19 mouse cellular contexts compared by ENCODE assay signal in the genomic region with DNA sequence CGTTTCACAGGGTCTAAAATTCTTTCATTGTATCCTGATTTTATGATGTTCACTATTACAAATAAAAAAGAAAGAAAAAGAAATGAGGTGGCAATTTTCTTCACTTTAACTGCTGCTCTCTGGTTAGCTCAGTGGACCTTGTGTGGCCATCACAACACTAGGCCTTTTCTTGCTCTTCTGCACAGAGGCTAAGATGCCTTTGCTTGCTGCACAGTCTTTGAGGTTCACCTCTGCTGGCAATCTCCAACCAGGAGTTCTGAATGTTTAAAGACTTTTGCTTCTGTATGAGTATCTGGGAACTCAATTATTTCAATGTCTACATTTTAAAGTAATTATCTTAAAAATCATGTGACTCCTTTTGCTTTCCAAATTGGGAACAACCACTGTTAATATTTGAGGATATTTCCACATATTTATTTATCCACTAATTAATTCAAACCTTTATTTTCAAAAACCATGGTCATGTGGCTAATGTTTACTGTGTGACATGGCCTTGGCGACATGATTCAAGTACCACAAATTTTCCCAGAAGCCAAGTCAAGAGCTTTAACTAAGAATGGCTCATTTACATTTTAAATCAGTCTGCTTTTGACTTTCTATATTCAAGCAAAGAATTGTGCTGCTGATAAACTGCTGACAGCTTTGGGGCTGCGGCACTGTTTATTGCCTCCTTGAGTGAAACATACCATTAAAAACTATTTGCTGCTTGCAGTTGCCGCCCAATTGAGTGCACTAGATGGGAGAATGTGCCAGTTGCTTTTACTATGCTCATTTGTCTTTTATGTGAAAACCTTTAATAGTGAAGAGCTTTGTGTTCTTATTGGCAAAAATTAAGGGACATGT.
DNase-seq lines count a peak whose midpoint lies in the region; ATAC-seq lines count a peak whose summit lies in the region.
"Had no signal": no experiment of that assay in that cellular context is flagged by ENCODE, and none has a peak within 500 bp of the region (broad histone marks: within the 10 kb centered on the region; RNA-seq: fewer than 3 reads in every experiment).

No protein-coding gene starts in this region.

- no peak overlapping the region for H3K9ac ChIP-seq in hindbrain, embryonic 14.5 days
- no peak overlapping the region for H3K9ac ChIP-seq in hindbrain, embryonic 13.5 days
- H3K9ac ChIP-seq in forebrain, embryonic 13.5 days = no peak overlapping the region
- H3K9ac ChIP-seq in neural tube, embryonic 13.5 days = no peak overlapping the region
- H3K9ac ChIP-seq: kidney, embryonic 15.5 days; liver, embryonic 12.5 days; lung, embryonic 14.5 days had no signal

- H3K4me3 ChIP-seq in hindbrain, embryonic 14.5 days (replicated peaks; ENCODE audit: low read length) = no peak overlapping the region
- H3K4me3 ChIP-seq in hindbrain, embryonic 13.5 days = no peak overlapping the region
- no peak overlapping the region for H3K4me3 ChIP-seq in forebrain, embryonic 13.5 days
- no peak overlapping the region for H3K4me3 ChIP-seq in neural tube, embryonic 13.5 days
- H3K4me3 ChIP-seq: heart, embryonic 10.5 days; kidney, embryonic 15.5 days; layer of hippocampus, adult 2 months; liver, embryonic 12.5 days had no signal

- ATAC-seq in hindbrain, embryonic 14.5 days (ENCODE audit: low FRiP score) = peak; percentile 66; the same call in 1 of the 2 replicates
- no peak for ATAC-seq in hindbrain, embryonic 13.5 days (ENCODE audit: low FRiP score)
- peak; percentile 89 for ATAC-seq in forebrain, embryonic 13.5 days
- peak; percentile 72 for ATAC-seq in neural tube, embryonic 13.5 days (ENCODE audit: low read depth)
- ATAC-seq: inflammation-experienced regulatory T-cells, adult 6 months; liver, embryonic 12.5 days had no signal

- H3K4me1 ChIP-seq in hindbrain, embryonic 14.5 days (replicated peaks; ENCODE audit: control insufficient read depth, insufficient read depth, low read length) = no peaks in the 10 kb centered on the region
- peaks cover 6% of the 10 kb centered on the region for H3K4me1 ChIP-seq in hindbrain, embryonic 13.5 days (replicated peaks)
- peaks cover 6% of the 10 kb centered on the region; the same call in 1 of the 2 replicates for H3K4me1 ChIP-seq in forebrain, embryonic 13.5 days
- H3K4me1 ChIP-seq in neural tube, embryonic 13.5 days (replicated peaks) = peaks cover 8% of the 10 kb centered on the region
- H3K4me1 ChIP-seq: heart, embryonic 10.5 days; kidney, embryonic 15.5 days; liver, embryonic 12.5 days had no signal

- no peak overlapping the region for H3K4me2 ChIP-seq in hindbrain, embryonic 14.5 days (replicated peaks)
- no peak overlapping the region for H3K4me2 ChIP-seq in hindbrain, embryonic 13.5 days
- H3K4me2 ChIP-seq in forebrain, embryonic 13.5 days = no peak overlapping the region
- H3K4me2 ChIP-seq in neural tube, embryonic 13.5 days = peak overlapping the region; percentile 20
- H3K4me2 ChIP-seq: kidney, embryonic 15.5 days; liver, embryonic 12.5 days; lung, embryonic 14.5 days had no signal

- H3K36me3 ChIP-seq in hindbrain, embryonic 14.5 days (replicated peaks; ENCODE audit: control insufficient read depth, insufficient read depth) = no peaks in the 10 kb centered on the region
- H3K36me3 ChIP-seq in hindbrain, embryonic 13.5 days = no peaks in the 10 kb centered on the region
- H3K36me3 ChIP-seq in forebrain, embryonic 13.5 days (ENCODE audit: poor library complexity, severe bottlenecking) = no peaks in the 10 kb centered on the region
- no peaks in the 10 kb centered on the region for H3K36me3 ChIP-seq in neural tube, embryonic 13.5 days
- H3K36me3 ChIP-seq: heart, embryonic 10.5 days; kidney, embryonic 15.5 days; liver, embryonic 12.5 days had no signal

- H3K9me3 ChIP-seq in hindbrain, embryonic 14.5 days (ENCODE audit: control insufficient read depth, low read length) = no peaks in the 10 kb centered on the region
- H3K9me3 ChIP-seq in hindbrain, embryonic 13.5 days = no peaks in the 10 kb centered on the region
- no peaks in the 10 kb centered on the region for H3K9me3 ChIP-seq in forebrain, embryonic 13.5 days (replicated peaks)
- H3K9me3 ChIP-seq in neural tube, embryonic 13.5 days = no peaks in the 10 kb centered on the region
- H3K9me3 ChIP-seq: heart, embryonic 10.5 days; kidney, embryonic 15.5 days; liver, embryonic 12.5 days had no signal

- no peak for DNase-seq in hindbrain, embryonic 14.5 days (ENCODE audit: low spot score)
- peak; percentile 5 for DNase-seq in forelimb bud, embryonic 11.5 days (ENCODE audit: low read depth, low spot score)
- DNase-seq in Muller cell, postnatal 12 days (ENCODE audit: inconsistent ontology term) = no peak
- DNase-seq in adrenal gland, adult 2 months = no peak
- DNase-seq: cerebellum, adult 9-11 months; gastrocnemius, postnatal 25 days; heart, postnatal 10 days; left cerebral cortex, postnatal 4 days; lung, embryonic 14.5 days; right cerebral cortex, adult 18-20 months had no signal

- 43% methylated on average over 4 of the region's 4 CpGs for WGBS in hindbrain, embryonic 14.5 days
- 42% methylated on average over 4 of the region's 4 CpGs for WGBS in hindbrain, embryonic 13.5 days
- 46% methylated on average over 4 of the region's 4 CpGs for WGBS in forebrain, embryonic 13.5 days
- whole genome bisulfite sequencing in neural tube, embryonic 13.5 days = 29% methylated on average over 4 of the region's 4 CpGs

- no peak overlapping the region for H3K27ac ChIP-seq in hindbrain, embryonic 14.5 days
- no peak overlapping the region; the same call in 1 of the 2 replicates for H3K27ac ChIP-seq in hindbrain, embryonic 13.5 days
- no peak overlapping the region for H3K27ac ChIP-seq in forebrain, embryonic 13.5 days
- no peak overlapping the region for H3K27ac ChIP-seq in neural tube, embryonic 13.5 days (replicated peaks)
- H3K27ac ChIP-seq: heart, embryonic 10.5 days; kidney, embryonic 15.5 days; layer of hippocampus, adult 2 months; liver, embryonic 12.5 days; macrophage had no signal

- no peaks in the 10 kb centered on the region for H3K27me3 ChIP-seq in hindbrain, embryonic 14.5 days (ENCODE audit: control insufficient read depth, insufficient read depth, low read length)
- no peaks in the 10 kb centered on the region for H3K27me3 ChIP-seq in hindbrain, embryonic 13.5 days
- H3K27me3 ChIP-seq in forebrain, embryonic 13.5 days = no peaks in the 10 kb centered on the region
- H3K27me3 ChIP-seq in neural tube, embryonic 13.5 days = no peaks in the 10 kb centered on the region
- H3K27me3 ChIP-seq: kidney, embryonic 15.5 days; liver, embryonic 12.5 days had no signal
